Mouse (Mus musculus): Measurements from ENCODE around the gene Gm8871. TPM values are rescaled to one million over a fixed set of nuclear protein-coding genes. Genes with fewer than 3 reads are reported as not detected.

The Gm8871 gene
- not detected in 4 replicates for total RNA-seq (2023)

GRCm38 (mm10) chr5:10947505-10947904 lies at the start of gene Gm8871, which contains the start of gene Gm8857:
Gene Gm8871 (plus strand): TSS chr5:10947805.
Gene Gm8857 (plus strand): TSS chr5:10947807.

Other genes starting within 250 kb of the Gm8871 start
- gene Gm8857, start within 50 bp of the Gm8871 start, total RNA-seq (2023), result not detected in 4 replicates
- not detected in 4 replicates for gene Gm8879, start 179.8 kb downstream of the Gm8871 start, total RNA-seq (2023)
- 0.60 TPM in 1 of 4 replicates, not detected in the others for gene Gm5861, start 235.3 kb downstream of the Gm8871 start, total RNA-seq (2023)

Data from B cell, adult 62 days (primary cell).